Mouse (Mus musculus): Measurements from ENCODE around the gene Cyp19a1. TPM values are rescaled to one million over a fixed set of nuclear protein-coding genes. Genes with fewer than 3 reads are reported as not detected.

Cyp19a1 gene
- polyA plus RNA-seq, 1 experiment from 2014 or later, result not detected

DNA sequence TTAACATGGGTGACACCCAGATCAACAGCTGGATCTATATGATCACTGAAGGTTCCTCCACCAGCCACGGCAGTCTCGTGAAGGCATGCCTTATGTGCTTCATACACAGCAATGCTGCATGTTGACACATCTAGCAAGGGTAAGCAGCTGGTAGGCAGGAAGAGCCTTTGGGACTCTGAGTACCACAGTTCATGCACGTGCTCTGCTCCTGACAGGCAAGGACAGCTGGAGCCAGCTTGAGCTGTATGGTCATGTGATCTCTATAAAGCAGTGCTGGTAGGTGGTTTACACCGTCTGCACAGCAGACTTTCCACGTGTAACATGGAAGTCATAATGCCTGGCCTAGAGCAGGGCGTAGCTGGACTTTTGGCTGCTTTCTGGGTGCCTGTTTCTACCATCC lies 2.1 kb upstream of the Cyp19a1 start:
- DNase-seq (no peak), ATAC-seq (ENCODE audit: low read depth) (no peak)
- 59% methylated on average over 6 of the region's 6 CpGs for WGBS (ENCODE audit: insufficient replicate concordance)
- H3K4me1 ChIP-seq (replicated peaks), result no peaks in the 10 kb centered on the region
- H3K4me2 ChIP-seq, result no peak overlapping the region
- H3K9ac ChIP-seq, result no peak overlapping the region
- H3K4me3 ChIP-seq (replicated peaks), result no peak overlapping the region
- no peaks in the 10 kb centered on the region for H3K27me3 ChIP-seq
- H3K36me3 ChIP-seq, result no peaks in the 10 kb centered on the region
- H3K9me3 ChIP-seq (replicated peaks), result no peaks in the 10 kb centered on the region
- no peak overlapping the region for H3K27ac ChIP-seq

DNA sequence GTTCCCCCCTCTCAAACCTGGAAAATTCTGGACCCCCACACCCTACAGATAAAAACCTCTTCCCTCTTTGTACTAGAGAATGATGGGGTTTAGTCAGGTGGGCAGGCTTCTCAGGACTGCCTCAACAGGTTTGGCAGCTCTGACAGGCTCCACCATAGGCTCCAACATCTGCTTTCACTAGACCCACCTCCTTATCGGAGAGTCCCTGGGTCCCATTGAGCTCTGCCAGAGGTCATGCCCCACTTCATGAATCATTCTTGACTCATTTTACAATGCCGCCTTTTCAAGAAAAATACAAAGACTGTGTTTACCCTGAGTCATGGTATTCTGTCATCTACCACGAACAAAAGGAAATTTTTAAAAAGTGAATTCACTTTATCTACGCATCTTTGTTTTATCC lies 3.2 kb downstream of the Cyp19a1 start:
- no peaks in the 10 kb centered on the region for H3K4me1 ChIP-seq (replicated peaks)
- WGBS (ENCODE audit: insufficient replicate concordance), result 71% methylated on average over 4 of the region's 4 CpGs
- H3K4me3 ChIP-seq (replicated peaks), result no peak overlapping the region
- H3K4me2 ChIP-seq, result no peak overlapping the region
- no peak for DNase-seq
- H3K27ac ChIP-seq, result no peak overlapping the region
- ATAC-seq (ENCODE audit: low read depth), result no peak
- H3K9ac ChIP-seq, result no peak overlapping the region
- no peaks in the 10 kb centered on the region for H3K9me3 ChIP-seq (replicated peaks)
- H3K36me3 ChIP-seq, result no peaks in the 10 kb centered on the region
- no peaks in the 10 kb centered on the region for H3K27me3 ChIP-seq

DNA sequence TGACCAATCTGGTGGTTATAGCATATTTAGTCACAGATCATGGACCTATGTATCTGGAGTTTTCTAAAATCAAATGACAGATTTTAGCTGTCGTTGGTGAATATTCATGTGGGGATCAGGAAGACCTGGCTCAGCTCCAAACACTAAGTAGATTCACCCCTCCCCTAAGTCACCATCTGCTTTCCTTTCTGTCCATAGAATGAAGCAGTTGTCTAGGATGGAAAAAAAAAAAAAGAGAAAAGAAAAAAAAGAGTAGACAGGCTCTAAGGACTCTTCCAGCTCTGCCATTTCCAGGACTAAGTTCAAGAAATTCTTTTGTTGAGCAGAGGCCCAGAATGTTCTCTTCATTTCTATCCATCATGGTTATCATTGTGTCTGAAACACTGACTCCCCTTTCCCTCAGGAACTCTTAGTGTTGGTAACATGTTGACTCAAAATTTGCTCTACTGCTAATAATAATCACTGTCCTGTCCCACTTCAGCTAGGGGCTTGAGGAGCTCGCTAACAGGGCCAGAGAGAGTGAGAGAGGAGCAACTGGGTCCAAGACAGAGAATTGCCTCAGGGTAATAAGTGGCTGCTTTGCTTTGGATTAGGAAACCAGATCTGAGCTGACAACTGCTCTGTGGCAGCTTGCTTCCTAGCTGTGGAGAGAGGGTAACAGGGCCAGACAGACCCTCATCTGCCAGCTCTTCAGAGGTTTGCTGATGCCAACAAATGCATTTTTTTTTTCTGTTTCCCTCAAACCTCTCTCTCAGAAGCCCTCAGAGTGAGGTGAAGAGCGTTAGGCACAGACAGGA lies 22.8 kb downstream of the Cyp19a1 start:
- H3K9ac ChIP-seq, result no peak overlapping the region
- 57% methylated on average over 3 of the region's 3 CpGs for WGBS (ENCODE audit: insufficient replicate concordance)
- H3K27ac ChIP-seq, result no peak overlapping the region
- H3K4me3 ChIP-seq (replicated peaks), result no peak overlapping the region
- no peak for ATAC-seq (ENCODE audit: low read depth)
- H3K36me3 ChIP-seq, result no peaks in the 10 kb centered on the region
- no peaks in the 10 kb centered on the region for H3K9me3 ChIP-seq (replicated peaks)
- no peak for DNase-seq
- no peak overlapping the region for H3K4me2 ChIP-seq
- no peaks in the 10 kb centered on the region for H3K4me1 ChIP-seq (replicated peaks)
- H3K27me3 ChIP-seq, result no peaks in the 10 kb centered on the region

DNA sequence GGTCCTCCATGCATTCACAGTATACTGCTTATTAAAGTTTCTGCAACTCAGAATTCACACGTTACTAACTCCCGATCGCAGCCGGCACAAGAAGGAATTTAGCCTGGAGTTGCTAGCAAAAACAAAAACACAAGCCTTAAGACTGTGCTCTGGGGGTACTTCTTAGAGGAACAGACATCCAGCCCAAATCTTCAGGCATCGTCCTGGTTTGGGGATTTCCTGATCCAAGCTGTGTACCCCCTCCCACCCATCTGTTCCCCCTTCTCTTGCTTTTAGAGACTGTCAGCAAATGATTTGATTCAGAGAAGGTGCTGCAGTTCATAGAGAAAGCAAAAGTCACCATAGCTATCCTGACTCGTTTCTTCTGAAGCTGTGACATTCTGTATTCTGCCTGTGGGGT lies 40.3 kb downstream of the Cyp19a1 start:
- 60% methylated on average over 6 of the region's 6 CpGs for WGBS (ENCODE audit: insufficient replicate concordance)

DNA sequence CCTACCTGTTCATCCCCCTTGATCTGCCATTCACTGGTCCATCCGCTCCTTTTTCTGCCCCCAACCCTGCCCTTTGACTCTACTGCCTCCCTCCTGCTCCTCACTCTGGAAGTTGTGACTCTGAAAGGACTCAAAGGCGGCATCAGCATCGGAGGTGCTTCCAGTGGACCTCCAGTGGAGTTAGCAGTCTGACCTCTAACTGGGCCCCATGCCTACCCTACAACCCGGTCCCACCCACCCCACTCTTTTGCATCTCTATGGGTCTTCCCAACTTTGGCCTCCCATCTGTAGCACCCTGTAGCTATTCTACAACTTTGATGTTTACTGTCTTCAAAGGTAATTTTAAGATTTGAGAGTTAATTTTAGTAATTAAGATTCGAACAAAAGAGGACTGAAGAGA lies 51.4 kb downstream of the Cyp19a1 start:
- Histone ChIP-seq H3K4me2 (no peak overlapping the region), H3K4me1 (replicated peaks) (no peaks in the 10 kb centered on the region), H3K4me3 (replicated peaks) (no peak overlapping the region), H3K9ac (no peak overlapping the region), H3K27ac (no peak overlapping the region), H3K36me3 (no peaks in the 10 kb centered on the region), H3K9me3 (replicated peaks) (no peaks in the 10 kb centered on the region), H3K27me3 (no peaks in the 10 kb centered on the region)
- ATAC-seq (ENCODE audit: low read depth), result no peak
- WGBS (ENCODE audit: insufficient replicate concordance), result 46% methylated on average over 5 of the region's 5 CpGs
- no peak for DNase-seq

More for the DNA sequence above, 40.3 kb downstream of the Cyp19a1 start:
- no peaks in the 10 kb centered on the region for H3K4me1 ChIP-seq (replicated peaks)
- H3K9ac ChIP-seq, result no peak overlapping the region
- H3K9me3 ChIP-seq (replicated peaks), result no peaks in the 10 kb centered on the region
- DNase-seq, result no peak
- H3K27ac ChIP-seq, result no peak overlapping the region
- H3K36me3 ChIP-seq, result no peaks in the 10 kb centered on the region
- H3K4me2 ChIP-seq, result no peak overlapping the region
- no peak overlapping the region for H3K4me3 ChIP-seq (replicated peaks)
- H3K27me3 ChIP-seq, result no peaks in the 10 kb centered on the region
- ATAC-seq (ENCODE audit: low read depth), result no peak

DNA sequence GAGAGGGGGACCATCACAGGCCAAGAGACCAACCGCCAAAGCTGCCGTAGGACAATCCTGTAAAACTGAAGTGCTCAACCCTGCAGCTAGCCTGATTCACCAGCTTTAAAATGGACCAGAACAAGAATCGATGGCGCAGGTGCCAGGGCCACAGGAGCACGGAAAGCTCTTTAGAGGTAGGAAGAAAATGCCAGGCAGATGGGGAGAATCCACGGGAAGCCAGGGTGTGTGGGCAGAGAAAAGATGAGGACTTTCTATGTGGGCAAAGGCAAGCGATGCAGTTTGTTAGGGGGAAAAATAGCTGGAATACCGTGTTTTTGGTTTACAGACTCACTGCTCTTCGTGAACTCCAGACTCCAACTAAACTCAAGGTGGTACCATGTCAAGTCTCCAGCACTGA lies 53.0 kb downstream of the Cyp19a1 start:
- H3K27me3 ChIP-seq, result no peaks in the 10 kb centered on the region
- H3K4me1 ChIP-seq (replicated peaks), result no peaks in the 10 kb centered on the region
- H3K9me3 ChIP-seq (replicated peaks), result no peaks in the 10 kb centered on the region
- no peak overlapping the region for H3K4me2 ChIP-seq
- H3K27ac ChIP-seq, result no peak overlapping the region
- no peak overlapping the region for H3K9ac ChIP-seq
- DNase-seq (no peak), ATAC-seq (ENCODE audit: low read depth) (no peak)
- H3K36me3 ChIP-seq, result no peaks in the 10 kb centered on the region
- H3K4me3 ChIP-seq (replicated peaks), result no peak overlapping the region
- WGBS (ENCODE audit: insufficient replicate concordance), result 78% methylated on average over 9 of the region's 9 CpGs

DNA sequence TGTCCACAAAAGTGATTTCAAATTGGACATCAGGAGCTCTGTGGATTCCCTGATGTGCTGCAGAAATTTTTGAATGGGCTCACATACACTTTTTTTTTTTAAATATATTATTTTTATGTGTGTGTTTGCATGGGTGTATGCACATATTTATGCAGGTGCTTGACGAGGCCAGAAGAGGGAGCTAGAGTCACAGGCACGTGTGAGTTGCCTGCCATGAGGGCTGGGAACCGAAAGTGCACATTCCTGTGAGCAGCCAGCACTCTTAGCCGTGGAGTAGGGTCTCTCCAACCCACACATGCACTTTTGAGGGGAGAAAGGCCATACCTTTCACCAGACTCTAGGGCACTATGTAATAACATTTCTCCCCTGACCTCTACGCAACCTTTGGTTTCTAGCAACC lies 73.1 kb downstream of the Cyp19a1 start:
- no peaks in the 10 kb centered on the region for H3K4me1 ChIP-seq (replicated peaks)
- H3K36me3 ChIP-seq, result no peaks in the 10 kb centered on the region
- 45% methylated on average over 5 of the region's 5 CpGs for WGBS (ENCODE audit: insufficient replicate concordance)
- no peak overlapping the region for H3K4me3 ChIP-seq (replicated peaks)
- no peaks in the 10 kb centered on the region for H3K27me3 ChIP-seq
- no peak overlapping the region for H3K9ac ChIP-seq
- ATAC-seq (ENCODE audit: low read depth) (no peak), DNase-seq (no peak)
- no peak overlapping the region for H3K27ac ChIP-seq
- no peaks in the 10 kb centered on the region for H3K9me3 ChIP-seq (replicated peaks)
- no peak overlapping the region for H3K4me2 ChIP-seq

DNA sequence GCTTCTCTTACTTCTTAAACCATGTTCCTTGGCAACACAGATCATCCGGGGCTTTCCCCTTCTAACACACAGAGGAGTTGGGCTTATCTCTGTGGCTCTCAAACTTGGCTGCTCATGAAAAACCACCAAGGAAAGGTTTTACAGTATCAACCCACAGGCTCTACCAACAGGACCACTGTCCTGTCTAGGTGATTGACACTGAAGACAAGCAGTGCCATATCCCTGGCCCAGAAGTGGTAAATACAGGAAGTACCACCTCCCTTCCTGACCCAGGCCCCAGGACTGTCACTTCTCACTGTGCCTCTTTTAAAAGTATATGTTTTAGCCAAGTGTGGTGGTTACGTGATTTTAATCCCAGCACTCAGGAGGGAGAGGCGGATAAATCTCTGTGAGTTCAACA lies 76.5 kb downstream of the Cyp19a1 start:
- H3K27ac ChIP-seq, result no peak overlapping the region
- no peak for ATAC-seq (ENCODE audit: low read depth)
- WGBS (ENCODE audit: insufficient replicate concordance), result 37% methylated on average over 3 of the region's 3 CpGs
- no peak for DNase-seq
- no peaks in the 10 kb centered on the region for H3K27me3 ChIP-seq
- no peaks in the 10 kb centered on the region for H3K4me1 ChIP-seq (replicated peaks)
- no peaks in the 10 kb centered on the region for H3K9me3 ChIP-seq (replicated peaks)
- H3K4me2 ChIP-seq, result no peak overlapping the region
- H3K36me3 ChIP-seq, result no peaks in the 10 kb centered on the region
- no peak overlapping the region for H3K9ac ChIP-seq
- H3K4me3 ChIP-seq (replicated peaks), result no peak overlapping the region

DNA sequence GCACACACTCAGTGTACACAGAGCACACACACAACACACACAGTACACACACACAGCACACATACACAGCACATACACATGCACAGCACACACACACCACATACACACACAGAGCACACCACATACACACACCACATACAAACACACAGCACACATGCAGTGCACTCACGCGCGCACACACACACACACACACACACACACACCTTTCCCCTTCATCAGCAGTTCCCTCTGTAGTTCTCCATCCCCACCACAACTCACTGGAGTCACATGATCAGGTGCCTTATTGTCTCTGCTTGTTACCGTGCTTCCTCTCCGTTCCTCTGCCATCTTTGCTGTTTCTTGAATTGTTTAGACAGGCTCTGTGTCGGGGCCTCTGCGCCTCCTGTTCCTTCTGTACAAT lies 85.4 kb downstream of the Cyp19a1 start:
- Histone ChIP-seq H3K4me3 (replicated peaks) (no peak overlapping the region), H3K36me3 (no peaks in the 10 kb centered on the region), H3K4me2 (no peak overlapping the region), H3K27me3 (no peaks in the 10 kb centered on the region), H3K9ac (no peak overlapping the region), H3K9me3 (replicated peaks) (no peaks in the 10 kb centered on the region), H3K4me1 (replicated peaks) (no peaks in the 10 kb centered on the region), H3K27ac (no peak overlapping the region)
- WGBS (ENCODE audit: insufficient replicate concordance), result 70% methylated on average over 7 of the region's 7 CpGs
- DNase-seq (no peak), ATAC-seq (ENCODE audit: low read depth) (no peak)

DNA sequence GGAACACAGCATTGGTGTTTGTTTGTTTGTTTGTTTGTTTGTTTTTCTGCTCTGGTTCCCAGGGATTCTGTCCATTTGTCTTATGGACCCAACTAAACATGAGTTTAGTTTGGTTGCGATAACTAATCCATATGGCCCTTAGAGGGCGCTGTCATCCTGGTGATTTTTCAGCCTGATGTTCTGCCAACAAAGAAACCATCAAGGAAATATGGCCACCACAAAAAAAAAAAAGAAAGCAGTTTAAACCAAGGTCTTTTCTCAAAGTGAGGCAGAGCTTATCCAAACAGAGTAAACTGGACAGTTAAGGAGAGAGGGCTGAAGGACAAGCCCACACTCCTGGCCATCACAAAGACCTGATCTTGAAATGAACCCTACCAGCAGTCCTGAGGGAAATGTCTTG lies 86.6 kb downstream of the Cyp19a1 start:
- H3K9ac ChIP-seq, result no peak overlapping the region
- H3K9me3 ChIP-seq (replicated peaks), result no peaks in the 10 kb centered on the region
- H3K27ac ChIP-seq, result no peak overlapping the region
- H3K4me3 ChIP-seq (replicated peaks), result no peak overlapping the region
- no peak for ATAC-seq (ENCODE audit: low read depth)
- no peaks in the 10 kb centered on the region for H3K27me3 ChIP-seq
- H3K4me1 ChIP-seq (replicated peaks), result no peaks in the 10 kb centered on the region
- 14% methylated on average over 2 of the region's 2 CpGs for WGBS (ENCODE audit: insufficient replicate concordance)
- H3K4me2 ChIP-seq, result no peak overlapping the region
- H3K36me3 ChIP-seq, result no peaks in the 10 kb centered on the region
- DNase-seq, result no peak

DNA sequence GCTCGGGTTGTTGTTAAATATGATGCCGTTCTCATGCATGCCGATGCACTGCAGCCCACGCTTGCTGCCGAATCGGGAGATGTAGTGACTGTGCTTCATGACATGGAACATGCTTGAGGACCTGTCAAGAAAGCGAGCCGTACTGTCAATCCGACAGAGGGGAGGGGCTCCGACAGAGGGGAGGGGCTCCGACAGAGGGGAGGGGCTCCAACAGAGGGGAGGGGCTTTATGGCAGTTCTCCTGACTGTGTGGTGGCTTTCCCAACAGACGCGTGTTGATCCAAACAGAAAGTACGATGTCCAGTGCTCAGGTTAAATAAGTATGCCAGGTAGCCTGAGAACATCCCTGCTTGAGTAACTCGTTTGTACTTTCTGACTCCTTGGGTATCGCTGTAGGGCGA lies 87.7 kb downstream of the Cyp19a1 start:
- DNase-seq (no peak), ATAC-seq (ENCODE audit: low read depth) (no peak)
- no peaks in the 10 kb centered on the region for H3K27me3 ChIP-seq
- no peak overlapping the region for H3K4me3 ChIP-seq (replicated peaks)
- H3K9me3 ChIP-seq (replicated peaks), result no peaks in the 10 kb centered on the region
- no peak overlapping the region for H3K27ac ChIP-seq
- H3K4me1 ChIP-seq (replicated peaks), result no peaks in the 10 kb centered on the region
- WGBS (ENCODE audit: insufficient replicate concordance), result 64% methylated on average over 17 of the region's 17 CpGs
- no peaks in the 10 kb centered on the region for H3K36me3 ChIP-seq
- no peak overlapping the region for H3K4me2 ChIP-seq
- H3K9ac ChIP-seq, result no peak overlapping the region

DNA sequence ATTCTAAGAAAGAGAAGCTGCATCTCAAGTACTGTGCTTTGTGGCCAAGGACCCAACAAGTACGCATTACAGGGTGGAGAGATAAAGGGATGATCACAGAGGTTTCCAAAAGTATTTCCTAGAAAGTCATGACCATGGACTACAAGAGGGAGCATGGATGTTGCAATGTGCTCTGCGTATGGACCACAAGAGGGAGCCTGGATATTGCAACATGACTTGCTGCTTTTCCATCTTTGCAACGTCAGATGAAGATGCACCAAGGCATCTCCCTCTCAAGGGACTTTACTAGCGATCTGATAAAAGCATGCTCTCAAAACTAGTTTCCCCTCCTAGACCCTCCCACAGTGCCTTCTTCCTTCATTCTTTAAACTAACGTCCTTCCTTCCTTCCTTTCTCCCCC lies 98.4 kb downstream of the Cyp19a1 start:
- ATAC-seq (ENCODE audit: low read depth), result no peak
- no peaks in the 10 kb centered on the region for H3K9me3 ChIP-seq (replicated peaks)
- no peak overlapping the region for H3K4me2 ChIP-seq
- no peaks in the 10 kb centered on the region for H3K27me3 ChIP-seq
- H3K9ac ChIP-seq, result no peak overlapping the region
- DNase-seq, result no peak
- no peak overlapping the region for H3K27ac ChIP-seq
- no peaks in the 10 kb centered on the region for H3K4me1 ChIP-seq (replicated peaks)
- 38% methylated on average over 5 of the region's 5 CpGs for WGBS (ENCODE audit: insufficient replicate concordance)
- H3K36me3 ChIP-seq, result no peaks in the 10 kb centered on the region
- no peak overlapping the region for H3K4me3 ChIP-seq (replicated peaks)
